Comparison of ENCODE assay signal across 8 mouse cellular contexts in the genomic region with DNA sequence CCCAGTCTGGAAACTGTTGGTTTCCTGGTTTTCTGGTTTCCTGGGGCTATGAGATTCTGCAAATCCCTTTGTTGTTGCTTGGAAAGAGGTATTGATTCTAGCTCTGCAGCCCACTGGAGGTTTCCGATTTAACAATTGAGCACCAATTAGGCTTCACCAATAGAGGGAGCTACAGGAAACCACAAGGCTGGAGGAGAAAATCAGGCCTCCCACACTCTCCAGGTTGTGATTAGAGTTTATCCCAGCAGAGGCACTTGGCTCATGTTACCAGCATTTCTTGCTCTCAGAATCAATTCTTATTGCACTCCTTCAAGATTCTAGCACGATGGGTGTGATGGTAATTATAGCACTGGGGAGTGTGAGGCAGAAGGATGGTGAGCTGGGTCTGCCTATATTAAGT. TPM values are rescaled to one million over a fixed set of nuclear protein-coding genes. Genes with fewer than 3 reads are reported as not detected.
DNase-seq lines count a peak whose midpoint lies in the region; ATAC-seq and TF ChIP-seq lines count a peak whose summit lies in the region.
"Had no signal": no experiment of that assay in that cellular context is flagged by ENCODE, and none has a peak within 500 bp of the region (broad histone marks: within the 10 kb centered on the region; RNA-seq: fewer than 3 reads in every experiment).

No protein-coding gene starts in this region.

- no peak overlapping the region for H3K9ac ChIP-seq in kidney, embryonic 14.5 days (ENCODE audit: low read depth, low read length)
- H3K9ac ChIP-seq: liver, embryonic 13.5 days had no signal

- H3K4me2 ChIP-seq in kidney, embryonic 14.5 days (replicated peaks; ENCODE audit: low read depth, low read length), result no peak overlapping the region
- H3K4me2 ChIP-seq: liver, embryonic 13.5 days had no signal

- no peak overlapping the region for H3K27ac ChIP-seq in kidney, embryonic 14.5 days (ENCODE audit: low read depth, low read length)
- no peak overlapping the region for H3K27ac ChIP-seq in layer of hippocampus, adult 2 months
- H3K27ac ChIP-seq: liver, embryonic 13.5 days had no signal

- no peaks in the 10 kb centered on the region for H3K36me3 ChIP-seq in kidney, embryonic 14.5 days (ENCODE audit: control insufficient read depth, insufficient read depth, low read length)
- H3K36me3 ChIP-seq: liver, embryonic 13.5 days had no signal

- H3K27me3 ChIP-seq in kidney, embryonic 14.5 days (ENCODE audit: control insufficient read depth, insufficient read depth, low read length), result no peaks in the 10 kb centered on the region
- H3K27me3 ChIP-seq: liver, embryonic 13.5 days had no signal

- no peak for ATAC-seq in kidney, embryonic 14.5 days (ENCODE audit: low FRiP score, low TSS enrichment)

- H3K4me3 ChIP-seq in kidney, embryonic 14.5 days (ENCODE audit: low read length), result no peak overlapping the region
- no peak overlapping the region for H3K4me3 ChIP-seq in layer of hippocampus, adult 2 months
- H3K4me3 ChIP-seq: liver, embryonic 13.5 days had no signal

- H3K9me3 ChIP-seq in kidney, embryonic 14.5 days (ENCODE audit: control insufficient read depth, low read length), result no peaks in the 10 kb centered on the region
- H3K9me3 ChIP-seq: liver, embryonic 13.5 days had no signal

- peak; percentile 85 for TF ChIP-seq CTCF in layer of hippocampus, adult 2 months (conservative IDR thresholded peaks at IDR 0.05)

- WGBS in kidney, embryonic 14.5 days, result 26% methylated on average over 2 of the region's 2 CpGs

- no peaks in the 10 kb centered on the region for H3K4me1 ChIP-seq in kidney, embryonic 14.5 days (ENCODE audit: control insufficient read depth, insufficient read depth, low read length)
- H3K4me1 ChIP-seq: liver, embryonic 13.5 days had no signal

- peak; percentile 18 for DNase-seq in kidney, adult 18-20 months
- DNase-seq in 416B (ENCODE audit: low read depth), result peak; percentile 28
- peak; percentile 66 for DNase-seq in ES-CJ7 (ENCODE audit: low read depth, low spot score)
- DNase-seq in layer of hippocampus, adult 2 months (ENCODE audit: low spot score in 2 of 2), result peak; percentile 54 to 62
- DNase-seq in adrenal gland, adult 8-10 months, result no peak
- DNase-seq in thymus, postnatal 0 days (ENCODE audit: low spot score), result no peak
- DNase-seq: liver, embryonic 13.5 days had no signal

RNA-seq across cellular contexts. Expression of gene Tcf23, which starts 13.9 kb away (rescaled TPM):
- 0.51 and 0.83 TPM in 2 replicates for polyA plus RNA-seq in kidney, embryonic 14.5 days (2014; fragmentation: Nextera tagmentation; extraction: Ambion mirVana)
- total RNA-seq in layer of hippocampus, adult 2 months (2021), result under 1 TPM; 0.10 to 0.20 TPM
- 1 to 10 TPM; 1.0 to 2.5 (median 1.4) TPM for total RNA-seq in adrenal gland, adult 8-10 months (2022)
- polyA plus RNA-seq in thymus, postnatal 0 days (2015; fragmentation: Nextera tagmentation; extraction: Ambion mirVana), result 0.03 and 0.04 TPM in 2 replicates

RNA-seq across cellular contexts. Expression of gene Preb, which starts 22.2 kb away (rescaled TPM):
- 97.6 and 99.5 TPM in 2 replicates for polyA plus RNA-seq in kidney, embryonic 14.5 days (2014; fragmentation: Nextera tagmentation; extraction: Ambion mirVana)
- 100 to 1,000 TPM; 132 to 145 TPM for total RNA-seq in layer of hippocampus, adult 2 months (2021)
- 100 to 1,000 TPM; 129 to 211 (median 186) TPM for total RNA-seq in adrenal gland, adult 8-10 months (2022)
- 141 and 156 TPM in 2 replicates for polyA plus RNA-seq in thymus, postnatal 0 days (2015; fragmentation: Nextera tagmentation; extraction: Ambion mirVana)

RNA-seq across cellular contexts. Expression of gene Cgref1, which starts 37.0 kb away (rescaled TPM):
- 7.5 and 10.4 TPM in 2 replicates for polyA plus RNA-seq in kidney, embryonic 14.5 days (2014; fragmentation: Nextera tagmentation; extraction: Ambion mirVana)
- 10 to 100 TPM; 15.5 to 16.7 TPM for total RNA-seq in layer of hippocampus, adult 2 months (2021)
- total RNA-seq in adrenal gland, adult 8-10 months (2022), result 1 to 10 TPM; 1.0 to 3.0 (median 1.8) TPM
- 0.70 and 0.71 TPM in 2 replicates for polyA plus RNA-seq in thymus, postnatal 0 days (2015; fragmentation: Nextera tagmentation; extraction: Ambion mirVana)

Comparison
In these comparisons a context has a peak if more than half of its experiments do, and no peak if none do; other contexts are left out.
1. DNase-seq: peak in kidney, adult 18-20 months (single experiment), 416B (single experiment), ES-CJ7 (single experiment) and layer of hippocampus, adult 2 months (2 of 2); none in adrenal gland, adult 8-10 months (single experiment) and thymus, postnatal 0 days (single experiment).
2. RNA of gene Cgref1, which starts 37.0 kb away (total RNA-seq): 15.5 to 16.7 TPM in layer of hippocampus, adult 2 months; 1.0 to 3.0 TPM in adrenal gland, adult 8-10 months; every median in the first group is over 4 times any median in the second.